Mouse (Mus musculus) testis, adult 2 months (tissue): ENCODE results near the gene Mrps5. TPM values are rescaled to one million over a fixed set of nuclear protein-coding genes. Genes with fewer than 3 reads are reported as not detected.
A peak's percentile ranks its signal among the peaks of the same experiment; 100 is the strongest.

ENCODE experiments used
- H3K27ac ChIP-seq: fragments of 200-500 bp; 2 replicates; pipeline ENCODE4 v1.5.1; 2012; ENCODE audit warnings: low read depth, low read length; ENCODE audit not compliant: control insufficient read depth, insufficient read depth
- H3K27me3 ChIP-seq: fragments of 200-500 bp; 2 replicates; pipeline ENCODE4 v1.6.1; 2012; ENCODE audit warnings: mild to moderate bottlenecking, low read length, moderate library complexity; ENCODE audit not compliant: control insufficient read depth, insufficient read depth
- H3K36me3 ChIP-seq: fragments of 200-500 bp; 2 replicates; pipeline ENCODE4 v1.6.1; 2012; ENCODE audit warnings: mild to moderate bottlenecking, low read length; ENCODE audit not compliant: control insufficient read depth, insufficient read depth
- H3K4me1 ChIP-seq: fragments of 200-500 bp; 2 replicates; pipeline ENCODE4 v1.6.1; 2012; ENCODE audit warnings: low read length; ENCODE audit not compliant: control insufficient read depth, insufficient read depth
- H3K4me3 ChIP-seq: fragments of 200-500 bp; 2 replicates; pipeline ENCODE4 v1.5.1; 2012; ENCODE audit warnings: low read depth, mild to moderate bottlenecking, low read length, moderate library complexity, mixed read lengths; ENCODE audit not compliant: control insufficient read depth
- CTCF ChIP-seq: fragments of 200-500 bp; IDR thresholded peaks from 2 replicates; pipeline ENCODE4 v1.5.1; 2012; ENCODE audit warnings: low read depth, mild to moderate bottlenecking, inconsistent platforms, low read length, moderate library complexity; ENCODE audit not compliant: control insufficient read depth, insufficient read depth, insufficient replicate concordance
- POLR2A ChIP-seq: fragments of 200-500 bp; IDR thresholded peaks from 2 replicates; pipeline ENCODE4 v1.6.1; 2012; ENCODE audit warnings: low read depth, mild to moderate bottlenecking, inconsistent platforms, low read length, moderate library complexity; ENCODE audit not compliant: control insufficient read depth
- polyA plus RNA-seq: library from polyadenylated mRNA; depleted of rRNA; stranded (reverse); fragments of >200 nt; gene quantifications from 2 replicates; pipeline ENCODE4 v1.2.3, GENCODE M21; 2012; rRNA removed

Mrps5 gene
- polyA plus RNA-seq = 32.6 and 33.8 TPM in 2 replicates

DNA sequence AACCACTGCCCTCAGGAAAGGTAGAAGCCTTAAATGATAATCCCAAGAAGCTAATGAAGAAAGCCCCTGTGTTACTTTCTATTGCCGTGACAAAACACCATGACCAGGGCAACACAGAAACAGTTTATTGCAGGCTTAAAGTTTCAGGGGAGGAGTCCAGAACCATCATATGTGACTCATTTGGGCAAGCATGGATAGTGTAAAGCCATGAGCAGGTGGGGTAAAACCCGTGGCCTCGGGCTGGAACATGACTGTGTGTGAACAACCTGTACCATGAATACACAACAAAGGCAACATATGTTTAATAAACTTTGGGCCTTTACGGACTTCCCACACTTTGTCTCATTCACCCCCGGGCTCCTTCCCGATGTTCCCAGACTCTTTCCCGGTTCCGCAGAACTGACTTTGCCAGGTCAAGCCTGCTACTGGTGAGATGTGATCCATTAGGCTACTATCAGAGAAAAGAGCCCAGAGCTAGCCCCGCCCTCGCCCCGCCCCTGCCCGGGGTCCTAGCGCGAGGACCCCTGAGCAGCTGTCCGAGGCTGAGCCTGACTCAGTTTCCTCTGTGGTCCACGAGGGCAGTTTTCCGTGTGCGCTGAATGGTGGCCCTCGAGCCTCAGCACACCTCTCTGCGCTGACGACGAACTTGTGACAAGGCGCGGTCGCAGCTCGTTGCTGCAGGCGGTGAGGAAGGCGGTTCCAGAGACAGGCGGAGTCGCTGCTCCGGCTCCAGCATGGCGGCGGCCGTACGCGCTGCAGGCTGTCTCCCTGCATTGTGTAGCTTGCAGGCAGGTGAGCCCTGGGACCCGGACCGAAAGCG lies at the start of gene Mrps5, which contains the start of gene Zfp661:
TSS of gene Mrps5 (plus strand) at position 529 of the 820 bp plus-strand sequence.
TSS of gene Zfp661 (minus strand) at position 401 of the 820 bp plus-strand sequence.
- Histone ChIP-seq H3K27ac (peak within 1 kb of the TSS; percentile 97), H3K4me1 (peaks cover 12% of the 10 kb centered on the region), H3K36me3 (no peaks in the 10 kb centered on the region), H3K27me3 (no peaks in the 10 kb centered on the region), H3K4me3 (peak within 1 kb of the TSS; percentile 95)
- TF ChIP-seq POLR2A (peak; percentile 60; the same call in 1 of the 2 replicates), CTCF (no peak)

DNA sequence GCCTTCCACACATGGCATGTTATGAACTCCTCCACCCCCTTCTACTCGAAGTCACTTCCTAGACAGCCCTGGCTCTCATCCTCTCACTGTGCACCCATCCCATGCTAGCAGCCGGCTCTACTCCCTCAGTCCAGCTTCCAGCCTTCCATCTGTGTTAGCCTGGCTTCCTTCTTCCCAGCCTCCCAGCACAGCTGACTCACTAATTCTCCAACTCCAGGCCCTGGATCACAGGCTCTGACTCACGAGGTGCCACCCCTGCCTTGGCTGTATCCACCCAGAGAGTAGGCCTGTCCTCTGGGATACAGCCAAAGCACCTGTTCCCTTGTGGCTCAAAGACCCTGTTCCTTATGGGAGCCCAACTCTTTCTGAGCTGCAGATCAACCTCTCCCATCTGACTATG lies 49.5 kb upstream of the Mrps5 start:
- H3K27ac ChIP-seq = no peak overlapping the region
- H3K27me3 ChIP-seq = no peaks in the 10 kb centered on the region
- TF ChIP-seq CTCF = no peak
- TF ChIP-seq POLR2A = no peak
- H3K36me3 ChIP-seq = no peaks in the 10 kb centered on the region
- no peak overlapping the region for H3K4me3 ChIP-seq
- H3K4me1 ChIP-seq = peaks cover 8% of the 10 kb centered on the region

DNA sequence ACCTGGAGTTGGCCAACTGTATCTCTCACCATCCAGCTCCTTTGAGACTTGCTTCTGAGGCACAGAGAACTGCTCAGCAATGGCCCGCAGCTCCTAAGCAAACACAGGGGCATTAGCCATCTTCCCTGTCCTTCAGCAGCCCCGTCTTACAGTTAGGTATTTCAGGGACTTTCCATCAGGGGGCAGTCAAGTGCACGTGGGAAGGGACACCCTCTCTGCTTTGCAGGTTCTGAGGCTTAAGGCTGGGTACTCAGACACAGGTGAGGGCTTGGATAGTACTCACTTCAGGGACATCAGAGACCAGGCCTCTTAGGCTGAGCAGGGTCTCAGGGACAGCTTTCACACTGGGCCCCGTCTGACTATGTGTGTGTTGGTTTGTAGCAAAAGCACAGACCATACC lies 47.5 kb upstream of the Mrps5 start:
- H3K36me3 ChIP-seq = no peaks in the 10 kb centered on the region
- TF ChIP-seq POLR2A = no peak
- peak; percentile 29; the same call in 1 of the 2 replicates for TF ChIP-seq CTCF
- H3K27ac ChIP-seq = no peak overlapping the region
- H3K27me3 ChIP-seq = no peaks in the 10 kb centered on the region
- peaks cover 8% of the 10 kb centered on the region for H3K4me1 ChIP-seq
- H3K4me3 ChIP-seq = no peak overlapping the region

DNA sequence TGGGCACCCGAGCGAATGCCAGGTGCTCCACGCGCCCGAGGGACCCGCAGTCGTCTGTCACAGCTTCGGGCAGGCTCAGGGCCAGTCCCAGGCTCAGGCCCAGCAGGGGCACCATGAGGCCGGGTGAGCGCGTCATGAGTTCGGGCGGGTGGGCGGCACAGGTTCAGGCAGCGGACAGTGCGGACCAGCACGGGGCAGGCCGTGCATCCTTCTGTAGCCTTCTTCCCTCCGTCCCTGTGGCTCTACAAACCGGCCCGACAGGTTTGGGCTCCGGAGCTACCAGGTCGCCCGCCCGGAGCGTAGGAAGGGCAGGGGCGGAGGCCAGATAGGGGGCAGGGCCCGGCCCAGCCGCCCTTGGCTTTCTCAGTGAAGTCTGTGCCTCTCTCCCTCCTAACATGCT lies 45.8 kb upstream of the Mrps5 start, which contains the start of gene Prom2:
TSS of gene Prom2 (minus strand) at position 283 of the 400 bp plus-strand sequence.
- TF ChIP-seq CTCF (no peak), POLR2A (no peak)
- no peak within 1 kb of the TSS for H3K27ac ChIP-seq
- peaks cover 8% of the 10 kb centered on the region for H3K4me1 ChIP-seq
- no peaks in the 10 kb centered on the region for H3K27me3 ChIP-seq
- no peak within 1 kb of the TSS for H3K4me3 ChIP-seq
- H3K36me3 ChIP-seq = no peaks in the 10 kb centered on the region

DNA sequence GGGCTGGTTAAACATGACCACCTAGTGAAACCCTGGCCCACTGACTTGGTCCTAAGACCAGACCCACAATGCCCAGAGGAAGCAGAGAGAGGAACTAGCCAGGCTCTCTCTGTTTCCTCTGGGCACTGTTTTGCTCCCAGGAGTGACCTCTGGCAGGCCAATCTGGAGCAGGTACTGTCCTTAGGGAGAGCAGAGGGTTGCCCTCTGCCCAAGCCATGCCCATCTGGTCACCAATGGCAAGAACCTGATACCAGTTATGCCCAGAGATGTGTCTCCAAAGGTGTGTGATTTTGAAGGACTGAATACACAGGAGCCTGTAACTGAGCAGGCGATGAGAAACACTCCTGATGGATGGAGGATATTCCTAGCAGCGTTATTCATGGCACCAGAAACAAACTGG lies 45.3 kb upstream of the Mrps5 start:
- peaks cover 8% of the 10 kb centered on the region for H3K4me1 ChIP-seq
- no peaks in the 10 kb centered on the region for H3K27me3 ChIP-seq
- H3K36me3 ChIP-seq = no peaks in the 10 kb centered on the region
- TF ChIP-seq POLR2A (no peak), CTCF (no peak)
- H3K4me3 ChIP-seq = no peak overlapping the region
- H3K27ac ChIP-seq = no peak overlapping the region

DNA sequence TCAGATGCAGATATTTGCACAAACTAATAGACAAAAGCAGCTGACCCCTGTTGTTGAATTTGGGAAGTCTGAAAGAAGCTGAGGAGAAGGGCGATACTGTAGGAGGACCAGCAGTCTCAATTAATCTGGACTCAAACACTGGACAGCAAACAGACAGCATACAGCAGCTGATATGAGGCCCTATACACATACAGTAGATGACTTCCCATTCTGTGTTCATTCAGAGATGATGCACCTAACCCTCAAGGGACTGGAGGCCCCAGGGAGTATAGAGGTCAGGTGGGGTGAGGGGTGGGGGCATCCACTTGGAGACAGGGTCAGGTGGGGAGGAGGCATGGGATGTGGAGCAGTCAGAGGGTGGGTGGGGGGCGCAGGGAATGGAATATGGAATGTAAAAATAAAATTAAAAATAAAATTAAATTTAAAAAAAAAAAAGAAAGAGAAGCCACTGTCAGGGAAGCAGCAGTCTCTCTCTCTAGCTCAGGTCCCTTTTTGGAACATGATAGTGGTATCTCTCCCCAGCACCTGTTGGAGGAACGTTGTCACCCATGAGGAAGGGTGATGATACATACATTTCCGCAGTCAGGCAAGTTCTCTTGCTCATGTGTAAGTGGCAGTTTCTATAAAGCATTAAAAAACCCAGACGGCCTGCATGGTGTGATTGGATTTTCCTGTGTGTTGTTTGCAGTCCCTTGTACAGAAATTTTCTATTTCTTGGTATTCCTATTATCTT lies 38.5 kb upstream of the Mrps5 start:
- Histone ChIP-seq H3K4me1 (no peaks in the 10 kb centered on the region), H3K4me3 (no peak overlapping the region), H3K36me3 (no peaks in the 10 kb centered on the region), H3K27ac (no peak overlapping the region), H3K27me3 (no peaks in the 10 kb centered on the region)
- TF ChIP-seq CTCF = no peak

DNA sequence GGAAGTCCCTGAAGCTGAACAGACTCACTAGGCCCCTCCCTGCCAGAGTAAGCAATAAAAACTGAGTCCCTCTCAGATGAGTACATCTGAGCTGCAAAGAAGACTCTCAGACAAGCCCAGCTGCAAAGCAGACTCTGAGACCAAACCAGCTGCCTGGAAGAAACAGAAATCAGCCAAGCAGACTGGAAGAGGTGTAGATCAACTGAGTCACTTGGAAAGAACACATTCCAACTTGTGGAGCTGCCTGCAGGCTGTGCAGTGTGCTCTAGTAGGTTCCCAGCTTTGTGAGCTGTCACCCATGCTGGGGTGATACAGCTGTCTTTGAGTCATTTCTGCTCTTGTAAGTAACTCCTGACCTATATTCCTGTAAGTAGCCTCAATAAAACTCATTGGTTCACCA lies 37.3 kb upstream of the Mrps5 start:
- Histone ChIP-seq H3K27me3 (no peaks in the 10 kb centered on the region), H3K36me3 (no peaks in the 10 kb centered on the region), H3K4me3 (peak overlapping the region; percentile 11; the same call in 1 of the 2 replicates), H3K4me1 (no peaks in the 10 kb centered on the region), H3K27ac (no peak overlapping the region)
- TF ChIP-seq CTCF = no peak
